In the genomic region with DNA sequence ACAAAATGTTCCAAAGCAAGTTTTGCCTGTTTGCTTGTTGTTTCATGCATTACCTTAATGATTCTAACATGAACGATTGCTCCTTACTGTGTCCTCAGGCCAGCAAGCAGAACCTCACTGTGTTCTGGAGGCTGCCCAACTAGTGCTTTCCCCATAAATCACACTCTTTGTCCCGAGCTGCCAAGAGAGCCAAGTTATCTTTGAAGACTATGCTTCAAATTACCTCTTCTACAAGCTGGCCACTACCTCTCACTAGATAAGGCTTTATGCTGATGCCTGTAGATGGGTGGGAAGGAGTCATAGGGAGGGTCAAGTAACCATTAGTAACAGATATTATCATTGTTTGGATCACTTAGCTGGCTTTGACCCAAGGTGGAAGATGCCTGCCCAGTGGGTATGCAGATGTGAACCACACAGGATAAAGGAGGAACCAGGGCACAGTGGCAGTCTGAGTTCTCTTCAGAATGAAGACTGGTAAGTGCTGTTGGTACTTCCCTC, we compare ENCODE assay signal across 24 mouse cellular contexts. TPM values are rescaled to one million over a fixed set of nuclear protein-coding genes. Genes with fewer than 3 reads are reported as not detected.
DNase-seq lines count a peak whose midpoint lies in the region; ATAC-seq and TF ChIP-seq lines count a peak whose summit lies in the region.
"Had no signal": no experiment of that assay in that cellular context is flagged by ENCODE, and none has a peak within 500 bp of the region (broad histone marks: within the 10 kb centered on the region; RNA-seq: fewer than 3 reads in every experiment).

No protein-coding gene starts in this region.

- H3K4me2 ChIP-seq in liver, postnatal 0 days (ENCODE audit: low read depth, low read length), result no peak overlapping the region
- H3K4me2 ChIP-seq in liver, embryonic 11.5 days, result no peak overlapping the region
- no peak overlapping the region for H3K4me2 ChIP-seq in forebrain, embryonic 15.5 days (replicated peaks)
- H3K4me2 ChIP-seq: embryonic facial prominence, embryonic 13.5 days; heart, embryonic 15.5 days; hindbrain, embryonic 12.5 days; midbrain, embryonic 12.5 days had no signal

- H3K4me1 ChIP-seq in liver, postnatal 0 days (ENCODE audit: insufficient read depth), result peaks cover 7% of the 10 kb centered on the region
- H3K4me1 ChIP-seq in liver, embryonic 11.5 days (replicated peaks; ENCODE audit: control insufficient read depth, insufficient read depth, low read length), result no peaks in the 10 kb centered on the region
- 0 out of 2 replicates have a peak, but pooled peaks cover 2% of the 10 kb centered on the region for H3K4me1 ChIP-seq in forebrain, embryonic 15.5 days
- H3K4me1 ChIP-seq: embryonic facial prominence, embryonic 13.5 days; heart, embryonic 15.5 days; hindbrain, embryonic 12.5 days; midbrain, embryonic 12.5 days had no signal

- H3K27me3 ChIP-seq in liver, postnatal 0 days (ENCODE audit: insufficient read depth, low read length), result no peaks in the 10 kb centered on the region
- H3K27me3 ChIP-seq in liver, embryonic 11.5 days (replicated peaks; ENCODE audit: control insufficient read depth, insufficient read depth, low read length), result no peaks in the 10 kb centered on the region
- no peaks in the 10 kb centered on the region for H3K27me3 ChIP-seq in forebrain, embryonic 15.5 days
- H3K27me3 ChIP-seq: CH12.LX; embryonic facial prominence, embryonic 13.5 days; heart, embryonic 15.5 days; hindbrain, embryonic 12.5 days; midbrain, embryonic 12.5 days; Patski had no signal

- TF ChIP-seq CTCF in liver, postnatal 0 days (IDR thresholded peaks at IDR 0.05; ENCODE audit: low read depth), result no peak

- TF ChIP-seq EP300 in liver, postnatal 0 days (IDR thresholded peaks at IDR 0.05; ENCODE audit: low read depth), result no peak

- H3K9me3 ChIP-seq in liver, postnatal 0 days (ENCODE audit: low read length), result no peaks in the 10 kb centered on the region
- no peaks in the 10 kb centered on the region for H3K9me3 ChIP-seq in liver, embryonic 11.5 days (ENCODE audit: control insufficient read depth, low read length)
- H3K9me3 ChIP-seq in forebrain, embryonic 15.5 days, result no peaks in the 10 kb centered on the region
- H3K9me3 ChIP-seq: embryonic facial prominence, embryonic 13.5 days; heart, embryonic 15.5 days; hindbrain, embryonic 12.5 days; midbrain, embryonic 12.5 days had no signal

- H3K27ac ChIP-seq in liver, postnatal 0 days (ENCODE audit: low read depth), result no peak overlapping the region
- H3K27ac ChIP-seq in liver, embryonic 11.5 days (ENCODE audit: low read depth, low read length), result no peak overlapping the region
- H3K27ac ChIP-seq in forebrain, embryonic 15.5 days (replicated peaks), result no peak overlapping the region
- H3K27ac ChIP-seq: embryonic facial prominence, embryonic 13.5 days; heart, adult 2 months; heart, embryonic 15.5 days; hindbrain, embryonic 12.5 days; midbrain, embryonic 12.5 days had no signal

- peak; percentile 67 to 81 for DNase-seq in adrenal gland, adult (ENCODE audit: inconsistent age in 2 of 2, low spot score in 1 of 2)
- no peak for DNase-seq in adrenal gland, postnatal 25 days
- DNase-seq in liver, postnatal 0 days, result no peak
- no peak for DNase-seq in liver, embryonic 11.5 days (ENCODE audit: low spot score)
- DNase-seq: cerebellum, adult 9-10 months; heart, adult 2 months; kidney, adult 8-10 months; kidney, postnatal 4 days; layer of hippocampus, postnatal 36 days; liver; lung, adult 2 months; lung, postnatal 36 days; retina, postnatal 1 day had no signal

- H3K36me3 ChIP-seq in liver, postnatal 0 days (replicated peaks; ENCODE audit: insufficient read depth, low read length), result no peaks in the 10 kb centered on the region
- H3K36me3 ChIP-seq in liver, embryonic 11.5 days (ENCODE audit: control insufficient read depth, insufficient read depth, low read length), result no peaks in the 10 kb centered on the region
- H3K36me3 ChIP-seq in forebrain, embryonic 15.5 days, result no peaks in the 10 kb centered on the region
- H3K36me3 ChIP-seq: embryonic facial prominence, embryonic 13.5 days; heart, embryonic 15.5 days; hindbrain, embryonic 12.5 days; midbrain, embryonic 12.5 days had no signal

- 0 out of 2 replicates have a peak, but pooled peaks have one; percentile 8 for ATAC-seq in liver, postnatal 0 days
- ATAC-seq in liver, embryonic 11.5 days (replicated peaks; ENCODE audit: low FRiP score), result no peak
- ATAC-seq in common myeloid progenitor, adult 5-6 weeks (replicated peaks; ENCODE audit: low read depth, poor library complexity, severe bottlenecking), result peak; percentile 78
- peak; percentile 82 for ATAC-seq in monocyte, adult 5-6 weeks (replicated peaks; ENCODE audit: insufficient number of reproducible peaks, low FRiP score, low TSS enrichment, poor library complexity, severe bottlenecking)
- ATAC-seq in forebrain, embryonic 15.5 days (replicated peaks), result no peak
- no peak for ATAC-seq in activated CD4-positive, CD25-positive, alpha-beta regulatory T cell, adult 4 months
- ATAC-seq: inflammation-experienced regulatory T-cells, adult 6 months; Patski had no signal

- no peak overlapping the region for H3K9ac ChIP-seq in liver, postnatal 0 days (replicated peaks)
- no peak overlapping the region for H3K9ac ChIP-seq in liver, embryonic 11.5 days (ENCODE audit: low read depth, low read length)
- no peak overlapping the region for H3K9ac ChIP-seq in forebrain, embryonic 15.5 days (replicated peaks)
- H3K9ac ChIP-seq: embryonic facial prominence, embryonic 13.5 days; heart, embryonic 15.5 days; hindbrain, embryonic 12.5 days; midbrain, embryonic 12.5 days had no signal

- WGBS in liver, postnatal 0 days (ENCODE audit: insufficient replicate concordance), result 48% methylated on average over 2 of the region's 2 CpGs
- WGBS in liver, embryonic 11.5 days, result 53% methylated on average over 2 of the region's 2 CpGs
- 72% methylated on average over 2 of the region's 2 CpGs for WGBS in forebrain, embryonic 15.5 days

- no peak overlapping the region for H3K4me3 ChIP-seq in liver, postnatal 0 days (ENCODE audit: low read depth, low read length)
- H3K4me3 ChIP-seq in liver, embryonic 11.5 days (ENCODE audit: low read depth, low read length), result no peak overlapping the region
- no peak overlapping the region for H3K4me3 ChIP-seq in forebrain, embryonic 15.5 days
- H3K4me3 ChIP-seq: embryonic facial prominence, embryonic 13.5 days; heart, adult 2 months; heart, embryonic 15.5 days; hindbrain, embryonic 12.5 days; midbrain, embryonic 12.5 days had no signal

RNA-seq across cellular contexts. Expression of a gene that starts 32.6 kb away (rescaled TPM):
- total RNA-seq in adrenal gland, postnatal 25 days (2021), result 106 TPM in 2 replicates
- 58.7 and 59.4 TPM in 2 replicates for polyA plus RNA-seq in liver, postnatal 0 days (2015; fragmentation: Nextera tagmentation; extraction: Ambion mirVana)
- polyA plus RNA-seq in liver, embryonic 11.5 days (2014; fragmentation: Nextera tagmentation; extraction: Ambion mirVana), result 69.6 and 77.5 TPM in 2 replicates
- 78.6 and 81.7 TPM in 2 replicates for total RNA-seq in common myeloid progenitor, adult 5-6 weeks (2017)
- 147 to 253 TPM (median 230 TPM) in 3 replicates for total RNA-seq in monocyte, adult 5-6 weeks (2017)
- 13.3 and 14.3 TPM in 2 replicates for polyA plus RNA-seq in forebrain, embryonic 15.5 days (2015; fragmentation: Nextera tagmentation; extraction: Ambion mirVana)
- 10 to 100 TPM; 44.1 to 45.6 TPM for polyA plus RNA-seq in activated CD4-positive, CD25-positive, alpha-beta regulatory T cell, adult 4 months (2017; shearing (Covaris generic))

Comparison
In these comparisons a context has a peak if more than half of its experiments do, and no peak if none do; other contexts are left out.
1. DNase-seq: peak in adrenal gland, adult (2 of 2); none in adrenal gland, postnatal 25 days (single experiment), liver, postnatal 0 days (single experiment) and liver, embryonic 11.5 days (single experiment).
2. ATAC-seq: peak in liver, postnatal 0 days (single experiment), common myeloid progenitor, adult 5-6 weeks (single experiment) and monocyte, adult 5-6 weeks (single experiment); none in liver, embryonic 11.5 days (single experiment), forebrain, embryonic 15.5 days (single experiment) and activated CD4-positive, CD25-positive, alpha-beta regulatory T cell, adult 4 months (single experiment).